Mouse (Mus musculus) hindbrain, embryonic 14.5 days (tissue): ENCODE data around the gene Rpl18. TPM values are rescaled to one million over a fixed set of nuclear protein-coding genes. Genes with fewer than 3 reads are reported as not detected.

Experiments
- ATAC-seq: fragments of 200-750 bp; cut with Nextera tagmentation; 2 replicates; pipeline ENCODE4 v1.8.0; 2017; ENCODE audit warnings: moderate number of reproducible peaks, mild to moderate bottlenecking, moderate TSS enrichment, moderate library complexity; ENCODE audit not compliant: low FRiP score
- DNase-seq: peaks from one replicate; pipeline ENCODE4 v3.0.0-alpha.2; 2015; ENCODE audit warnings: low spot score
- H3K27ac ChIP-seq: fragments of 300-500 bp; sonication (generic); 2 replicates; pipeline ENCODE4 v1.5.1; 2014; ENCODE audit warnings: mild to moderate bottlenecking, moderate library complexity
- H3K27me3 ChIP-seq: fragments of 300-500 bp; sonication (generic); 2 replicates; pipeline ENCODE4 v1.6.1; 2014; ENCODE audit warnings: mild to moderate bottlenecking, low read length, mixed read lengths; ENCODE audit not compliant: control insufficient read depth, insufficient read depth
- H3K36me3 ChIP-seq: fragments of 300-500 bp; sonication (generic); replicated peaks from 2 replicates; pipeline ENCODE4 v1.6.1; 2014; ENCODE audit not compliant: control insufficient read depth, insufficient read depth
- H3K4me1 ChIP-seq: fragments of 300-500 bp; sonication (generic); replicated peaks from 2 replicates; pipeline ENCODE4 v1.6.1; 2014; ENCODE audit warnings: antibody characterized with exemption, low read length, mixed read lengths; ENCODE audit not compliant: control insufficient read depth, insufficient read depth
- H3K4me2 ChIP-seq: fragments of 300-500 bp; sonication (generic); replicated peaks from 2 replicates; pipeline ENCODE4 v1.6.1; 2014; ENCODE audit warnings: mild to moderate bottlenecking, moderate library complexity
- H3K4me3 ChIP-seq: fragments of 300-500 bp; sonication (generic); replicated peaks from 2 replicates; pipeline ENCODE4 v1.5.1; 2014; ENCODE audit warnings: mild to moderate bottlenecking, low read length
- H3K9ac ChIP-seq: fragments of 300-500 bp; sonication (generic); 2 replicates; pipeline ENCODE4 v1.6.1; 2014
- H3K9me3 ChIP-seq: fragments of 300-500 bp; sonication (generic); 2 replicates; pipeline ENCODE4 v1.6.1; 2016; ENCODE audit warnings: low read length; ENCODE audit not compliant: control insufficient read depth
- WGBS: fragments of 180-500 bp; shearing (Covaris S2); extraction: QIAGEN DNeasy Blood & Tissue Kit; methylation state at CpG from one replicate; pipeline ENCODE4 v1.1.7; 2014; 5-methylcytosine and 5-hydroxymethylcytosine counted together
- polyA plus RNA-seq: library from polyadenylated mRNA; unstranded; fragments of >200 nt; fragmentation: Nextera tagmentation; extraction: Ambion mirVana; gene quantifications from 2 replicates; pipeline ENCODE4 v1.2.1, GENCODE M21; 2014

The Rpl18 gene
- polyA plus RNA-seq, 1 experiment from 2014 or later: 674 TPM

GRCm38 (mm10) chr7:45733477-45733876 lies 18.2 kb downstream of the Rpl18 start:
- Histone ChIP-seq H3K36me3 (no peaks in the 10 kb centered on the region; the same call in 1 of the 2 replicates), H3K9me3 (no peaks in the 10 kb centered on the region), H3K4me1 (no peaks in the 10 kb centered on the region), H3K9ac (no peak overlapping the region), H3K4me2 (no peak overlapping the region), H3K4me3 (no peak overlapping the region), H3K27me3 (no peaks in the 10 kb centered on the region), H3K27ac (no peak overlapping the region)
- DNase-seq (no peak), ATAC-seq (no peak)
- WGBS: 85% methylated on average over 5 of the region's 5 CpGs

- peak; percentile 88 for DNase-seq
These were observed 24.0 kb downstream of the Rpl18 start for GRCm38 (mm10) chr7:45739162-45739763.

GRCm38 (mm10) chr7:45739820-45740219 lies 24.6 kb downstream of the Rpl18 start:
- Histone ChIP-seq H3K27ac (no peak overlapping the region), H3K9ac (no peak overlapping the region), H3K36me3 (no peaks in the 10 kb centered on the region), H3K9me3 (no peaks in the 10 kb centered on the region), H3K4me1 (no peaks in the 10 kb centered on the region), H3K27me3 (no peaks in the 10 kb centered on the region), H3K4me2 (no peak overlapping the region), H3K4me3 (no peak overlapping the region)
- WGBS: 67% methylated on average over 10 of the region's 10 CpGs
- ATAC-seq (no peak), DNase-seq (no peak)

More at GRCm38 (mm10) chr7:45739162-45739763, 24.0 kb downstream of the Rpl18 start:
- H3K9me3 ChIP-seq: no peaks in the 10 kb centered on the region
- H3K36me3 ChIP-seq: no peaks in the 10 kb centered on the region
- no peak overlapping the region for H3K9ac ChIP-seq
- 6% methylated on average over 9 of the region's 9 CpGs for WGBS
- H3K27me3 ChIP-seq: no peaks in the 10 kb centered on the region
- H3K27ac ChIP-seq: no peak overlapping the region
- H3K4me1 ChIP-seq: no peaks in the 10 kb centered on the region
- peak; percentile 82; the same call in 1 of the 2 replicates for ATAC-seq
- H3K4me2 ChIP-seq: no peak overlapping the region
- no peak overlapping the region for H3K4me3 ChIP-seq

GRCm38 (mm10) chr7:45741308-45741707 lies 26.1 kb downstream of the Rpl18 start:
- ATAC-seq: no peak
- no peak overlapping the region for H3K4me2 ChIP-seq

GRCm38 (mm10) chr7:45741777-45742176 lies 26.5 kb downstream of the Rpl18 start:
- WGBS: 37% methylated on average over 11 of the region's 11 CpGs
- no peak for DNase-seq
- Histone ChIP-seq H3K27ac (no peak overlapping the region), H3K4me1 (no peaks in the 10 kb centered on the region), H3K4me3 (no peak overlapping the region), H3K9ac (no peak overlapping the region; the same call in 1 of the 2 replicates), H3K9me3 (no peaks in the 10 kb centered on the region), H3K27me3 (no peaks in the 10 kb centered on the region), H3K4me2 (peak overlapping the region; percentile 18; the same call in 1 of the 2 replicates), H3K36me3 (no peaks in the 10 kb centered on the region)
- no peak for ATAC-seq

More at GRCm38 (mm10) chr7:45741308-45741707, 26.1 kb downstream of the Rpl18 start:
- H3K27ac ChIP-seq: no peak overlapping the region
- no peak overlapping the region for H3K9ac ChIP-seq
- no peak for DNase-seq
- 84% methylated on average over 12 of the region's 12 CpGs for WGBS
- H3K27me3 ChIP-seq: no peaks in the 10 kb centered on the region
- no peak overlapping the region for H3K4me3 ChIP-seq
- H3K4me1 ChIP-seq: no peaks in the 10 kb centered on the region
- H3K36me3 ChIP-seq: no peaks in the 10 kb centered on the region
- H3K9me3 ChIP-seq: no peaks in the 10 kb centered on the region

GRCm38 (mm10) chr7:45742338-45742737 lies 27.1 kb downstream of the Rpl18 start:
- Histone ChIP-seq H3K36me3 (no peaks in the 10 kb centered on the region), H3K9me3 (no peaks in the 10 kb centered on the region), H3K4me1 (no peaks in the 10 kb centered on the region), H3K9ac (no peak overlapping the region), H3K27me3 (no peaks in the 10 kb centered on the region), H3K27ac (no peak overlapping the region), H3K4me3 (no peak overlapping the region), H3K4me2 (peak overlapping the region; percentile 18; the same call in 1 of the 2 replicates)
- 42% methylated on average over 19 of the region's 19 CpGs for WGBS
- ATAC-seq: no peak
- no peak for DNase-seq

- WGBS: 50% methylated on average over 2 of the region's 2 CpGs
- H3K9ac ChIP-seq: no peak overlapping the region
- no peaks in the 10 kb centered on the region for H3K9me3 ChIP-seq
- H3K36me3 ChIP-seq: no peaks in the 10 kb centered on the region
- H3K4me3 ChIP-seq: no peak overlapping the region
- H3K4me2 ChIP-seq: no peak overlapping the region
- no peaks in the 10 kb centered on the region for H3K27me3 ChIP-seq
- H3K4me1 ChIP-seq: no peaks in the 10 kb centered on the region; the same call in 1 of the 2 replicates
- no peak overlapping the region for H3K27ac ChIP-seq
- DNase-seq (peak; percentile 60), ATAC-seq (no peak)
These were observed 29.1 kb downstream of the Rpl18 start for GRCm38 (mm10) chr7:45744387-45744786.

GRCm38 (mm10) chr7:45746518-45746917 lies 31.3 kb downstream of the Rpl18 start:
- H3K27ac ChIP-seq: no peak overlapping the region
- no peak overlapping the region for H3K4me3 ChIP-seq
- H3K4me2 ChIP-seq: no peak overlapping the region
- H3K9me3 ChIP-seq: no peaks in the 10 kb centered on the region
- H3K9ac ChIP-seq: no peak overlapping the region
- ATAC-seq (no peak), DNase-seq (no peak)
- H3K4me1 ChIP-seq: no peaks in the 10 kb centered on the region; the same call in 1 of the 2 replicates
- H3K27me3 ChIP-seq: no peaks in the 10 kb centered on the region
- H3K36me3 ChIP-seq: no peaks in the 10 kb centered on the region
- 65% methylated on average over 6 of the region's 6 CpGs for WGBS

GRCm38 (mm10) chr7:45747450-45747849 lies 32.2 kb downstream of the Rpl18 start:
- WGBS: 85% methylated on average over 5 of the region's 5 CpGs
- no peak for ATAC-seq
- Histone ChIP-seq H3K36me3 (no peaks in the 10 kb centered on the region), H3K27ac (no peak overlapping the region), H3K9ac (no peak overlapping the region), H3K4me2 (no peak overlapping the region), H3K27me3 (no peaks in the 10 kb centered on the region), H3K9me3 (no peaks in the 10 kb centered on the region), H3K4me3 (no peak overlapping the region), H3K4me1 (no peaks in the 10 kb centered on the region; the same call in 1 of the 2 replicates)
- DNase-seq: no peak
